Mouse (Mus musculus) lung, postnatal 0 days (tissue): ENCODE data around the gene Popdc2.

Source experiments
- CTCF ChIP-seq: IDR thresholded peaks from 2 replicates; pipeline ENCODE4 v1.5.1; 2016; ENCODE audit warnings: antibody characterized with exemption, mild to moderate bottlenecking
- EP300 ChIP-seq: IDR thresholded peaks from 2 replicates; pipeline ENCODE4 v1.6.1; 2016; ENCODE audit warnings: antibody characterized with exemption, mild to moderate bottlenecking, control low read depth

GRCm38 (mm10) chr16:38348217-38348761 is 13.7 kb upstream of the Popdc2 start:
- no peak for TF ChIP-seq EP300
- no peak for TF ChIP-seq CTCF
